Mouse (Mus musculus): Measurements from ENCODE around the gene Hyal2.

Hyal2 gene

DNA sequence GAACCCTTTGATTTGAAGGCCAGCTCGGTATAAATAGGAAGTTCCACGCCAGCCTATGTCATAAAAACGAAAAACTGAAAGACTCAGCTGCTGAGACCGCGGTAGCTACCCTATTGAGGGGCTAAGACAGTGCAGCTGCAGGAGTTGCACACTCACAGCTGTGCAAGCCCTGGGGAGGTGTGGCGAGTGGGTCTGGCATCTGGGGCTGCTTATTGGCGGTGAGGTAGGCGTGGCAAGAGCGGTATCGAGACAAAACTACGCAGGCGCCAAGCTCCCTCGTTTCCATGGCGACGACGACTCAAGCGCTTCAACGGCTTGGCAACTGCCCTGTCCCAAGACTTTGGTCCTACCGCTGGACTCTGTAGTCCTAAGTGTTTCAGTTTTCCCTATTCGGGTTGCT, 20.7 kb upstream of the Hyal2 start, which contains the start of gene Zmynd10:
TSS of gene Zmynd10 (plus strand) at position 273 of the 400 bp plus-strand sequence.
- DNase-seq = peak; percentile 95

DNA sequence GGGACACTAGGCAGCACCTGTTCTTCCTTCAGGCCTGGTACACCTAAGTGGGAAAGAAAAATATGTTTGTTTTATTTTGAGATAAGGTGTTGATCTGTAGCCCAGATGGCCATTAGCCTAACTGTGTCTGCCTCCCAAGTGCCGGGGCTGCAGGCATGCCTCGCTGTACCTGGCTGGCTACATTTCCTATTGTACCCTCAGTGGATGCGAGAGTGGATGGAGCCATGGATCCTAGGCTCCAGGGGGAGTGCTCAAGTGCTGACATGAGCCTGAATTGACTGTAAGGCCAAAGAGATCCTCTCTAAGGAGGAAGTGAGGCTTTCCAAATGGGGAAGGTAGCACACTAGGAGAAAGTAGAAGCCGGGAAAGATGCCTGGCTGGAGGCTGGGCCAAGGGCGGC, 19.8 kb upstream of the Hyal2 start:
- DNase-seq = no peak

DNA sequence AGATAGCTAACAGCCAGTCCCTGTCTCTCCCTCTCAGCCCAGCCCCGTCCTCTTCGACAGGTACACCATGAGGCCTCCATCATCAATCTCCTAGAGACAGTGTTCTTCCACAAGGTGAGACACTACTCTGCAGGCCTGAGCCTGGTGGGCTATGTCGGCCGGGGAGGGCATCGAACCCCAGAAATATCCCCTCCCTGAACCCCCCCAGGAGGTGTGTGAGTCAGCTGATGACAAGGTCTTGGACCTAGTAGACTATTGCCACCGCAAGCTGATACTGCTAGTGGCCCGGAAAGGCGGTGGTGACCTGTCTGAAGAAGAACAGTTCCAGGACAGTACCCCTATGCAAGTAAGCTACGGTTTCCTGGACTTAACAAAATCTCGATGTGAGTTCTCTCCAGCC, 18.9 kb upstream of the Hyal2 start:
- no peak for DNase-seq

GRCm38 (mm10) chr9:107549297-107550074, 18.3 kb upstream of the Hyal2 start:
- no peak for DNase-seq

- peak; percentile 44 for DNase-seq
These were observed 17.1 kb upstream of the Hyal2 start for GRCm38 (mm10) chr9:107550491-107551116.

DNA sequence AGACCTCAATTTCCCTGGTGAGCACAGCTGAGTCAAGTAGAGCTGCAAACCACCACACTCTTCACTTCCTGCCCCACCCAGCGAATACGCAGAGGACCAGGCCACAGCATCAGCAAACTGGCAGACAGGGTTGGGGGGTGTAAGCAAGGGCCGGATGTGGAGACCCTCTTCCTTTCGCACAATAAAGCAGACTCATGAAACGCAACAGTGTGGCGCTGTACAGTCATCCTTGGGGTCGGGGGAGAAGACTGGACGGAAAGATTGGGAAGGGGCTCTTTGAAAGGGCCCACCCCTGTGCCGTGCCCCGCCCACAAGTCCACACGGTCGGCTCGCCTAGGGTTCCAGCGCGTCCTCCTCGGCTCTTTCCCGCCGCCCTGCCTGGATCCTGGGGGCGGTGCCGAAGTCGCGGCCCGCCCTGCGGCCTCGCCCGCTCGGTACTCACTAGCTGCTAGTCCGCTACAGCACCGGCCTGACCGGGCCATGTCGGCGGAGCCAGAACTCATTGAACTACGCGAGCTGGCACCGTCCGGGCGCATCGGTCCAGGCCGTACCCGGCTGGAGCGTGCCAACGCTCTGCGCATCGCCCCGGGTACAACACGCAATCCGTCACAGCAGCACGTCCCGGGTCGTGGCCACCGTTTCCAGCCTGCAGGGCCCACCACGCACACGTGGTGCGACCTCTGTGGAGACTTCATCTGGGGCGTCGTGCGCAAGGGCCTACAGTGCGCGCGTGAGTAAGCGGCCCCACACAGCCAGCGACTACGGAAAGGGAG, 16.4 kb upstream of the Hyal2 start, which contains the start of gene Rassf1:
TSS of gene Rassf1 (plus strand) at position 439 of the 773 bp plus-strand sequence.
- DNase-seq = peak; percentile 82

GRCm38 (mm10) chr9:107551890-107552355, 15.8 kb upstream of the Hyal2 start:
- DNase-seq = no peak

- no peak for DNase-seq
These were observed 14.9 kb upstream of the Hyal2 start for GRCm38 (mm10) chr9:107552690-107553393.

DNA sequence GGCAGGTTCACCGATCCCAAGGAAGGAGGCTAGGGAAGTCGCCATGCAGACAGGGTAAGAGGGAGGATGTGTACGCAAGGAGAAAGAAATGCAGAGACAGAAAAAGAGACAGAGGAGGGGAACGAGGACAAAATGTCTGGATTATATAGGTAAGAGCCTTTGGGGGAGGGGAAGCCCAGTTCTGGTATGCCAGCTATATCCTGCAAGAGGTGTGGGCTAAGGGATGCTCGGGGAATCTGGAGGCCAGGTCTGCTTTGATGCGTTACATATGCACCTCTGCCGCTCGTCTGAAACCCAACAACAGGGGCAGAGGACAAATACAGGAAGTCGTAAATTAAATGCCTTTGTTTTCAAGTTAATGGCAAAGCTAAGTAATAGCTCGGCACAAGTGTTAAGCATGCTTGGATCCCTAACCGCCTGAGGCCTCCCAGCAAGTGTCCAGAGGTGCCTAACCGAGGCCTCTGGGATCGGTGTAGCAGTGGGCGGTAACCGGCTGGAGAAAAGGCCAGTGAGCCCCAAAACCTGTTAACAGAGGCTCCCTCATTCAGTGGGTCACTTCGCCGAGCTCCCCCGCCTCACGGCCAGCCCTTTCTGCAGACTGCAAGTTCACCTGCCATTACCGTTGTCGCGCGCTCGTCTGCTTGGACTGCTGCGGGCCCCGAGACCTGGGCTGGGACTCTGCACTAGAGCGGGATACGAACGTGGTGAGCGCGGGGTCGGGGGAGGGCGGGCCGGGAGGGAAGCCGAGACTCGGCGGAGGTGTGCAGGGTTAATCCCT, 14.0 kb upstream of the Hyal2 start:
- DNase-seq = peak; percentile 46

GRCm38 (mm10) chr9:107554319-107554825, 13.4 kb upstream of the Hyal2 start:
- DNase-seq = peak; percentile 96

- DNase-seq = peak; percentile 86
These were observed 12.7 kb upstream of the Hyal2 start for GRCm38 (mm10) chr9:107555031-107555457.

GRCm38 (mm10) chr9:107555701-107556100, 12.0 kb upstream of the Hyal2 start:
- DNase-seq = no peak

DNA sequence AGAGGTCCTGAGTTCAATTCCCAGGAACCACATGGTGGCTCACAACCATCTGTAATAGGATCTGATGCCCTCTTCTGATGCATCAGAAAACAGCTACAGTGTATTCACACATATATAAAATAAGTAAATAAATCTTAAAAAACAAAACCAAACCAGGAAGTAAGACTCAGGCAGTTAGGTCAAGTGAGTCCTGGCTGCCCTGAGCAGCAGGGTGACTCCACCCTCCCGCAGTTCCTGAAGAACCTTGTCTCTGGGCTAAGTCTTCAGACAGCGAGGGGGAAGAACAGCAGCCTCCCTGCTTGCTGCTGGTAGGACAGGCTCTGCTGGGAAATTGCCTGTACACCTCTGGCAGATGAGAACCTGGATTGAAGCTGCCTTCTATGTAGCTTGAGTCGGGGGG, 11.4 kb upstream of the Hyal2 start:
- DNase-seq = no peak

DNA sequence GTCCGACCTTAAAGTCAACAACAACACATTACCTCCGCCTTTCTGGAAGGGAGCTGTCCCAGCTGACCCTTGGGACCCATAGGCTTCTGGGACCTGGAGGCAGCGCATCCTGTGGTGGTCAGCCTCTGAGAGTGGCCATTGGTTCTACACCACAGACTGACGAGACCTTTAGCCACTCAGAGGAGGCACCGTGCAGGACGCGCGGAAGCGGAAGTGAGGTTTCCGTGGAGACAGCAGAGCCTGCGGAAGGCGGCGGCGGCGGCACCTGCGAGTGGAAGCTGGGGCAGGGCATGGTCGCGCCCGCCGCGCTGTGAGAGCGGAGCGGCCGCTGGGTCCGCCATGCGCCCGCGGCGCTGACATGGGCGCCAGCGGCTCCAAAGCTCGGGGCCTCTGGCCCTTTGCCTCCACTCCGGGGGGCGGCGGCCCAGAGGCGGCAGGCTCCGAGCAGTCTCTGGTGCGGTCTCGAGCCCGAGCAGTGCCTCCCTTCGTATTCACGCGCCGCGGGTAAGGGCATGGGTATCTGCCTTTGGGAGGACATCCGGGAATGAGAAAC, 4.6 kb upstream of the Hyal2 start, which contains the start of gene Tusc2:
TSS of gene Tusc2 (plus strand) at position 227 of the 553 bp plus-strand sequence.
- DNase-seq = peak; percentile 96

GRCm38 (mm10) chr9:107565556-107565955, 2.2 kb upstream of the Hyal2 start:
- peak; percentile 65 for DNase-seq

- peak; percentile 94 for DNase-seq
These were observed 1.6 kb upstream of the Hyal2 start for GRCm38 (mm10) chr9:107566041-107566709.

- peak; percentile 82 for DNase-seq
These were observed 890 bp upstream of the Hyal2 start for GRCm38 (mm10) chr9:107566855-107567254.

GRCm38 (mm10) chr9:107568331-107569261, 851 bp downstream of the Hyal2 start:
- DNase-seq = peak; percentile 92

DNA sequence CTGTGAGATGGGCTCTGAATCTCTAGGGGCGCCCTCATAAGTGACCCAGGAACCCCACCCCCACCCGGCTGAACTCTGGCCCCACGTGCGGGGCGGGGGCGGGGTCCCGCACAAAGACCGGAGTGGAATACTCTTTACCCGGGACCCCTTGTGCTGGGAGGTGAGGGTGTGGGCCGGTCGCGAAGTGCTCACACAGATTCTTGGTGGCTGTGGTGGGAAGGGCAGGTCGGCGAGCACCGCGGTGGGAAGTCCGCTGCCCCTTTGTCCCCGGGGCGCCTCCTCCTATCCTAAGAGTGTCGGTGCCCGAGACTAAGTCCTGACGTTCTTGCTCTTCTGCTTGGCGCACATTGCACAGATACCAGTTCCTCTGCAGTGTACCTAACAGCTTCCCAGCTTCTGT, 1.5 kb downstream of the Hyal2 start:
- DNase-seq = no peak

Measured in lung, postnatal 10 days (tissue).